22 mouse cellular contexts compared by ENCODE assay signal in genomic region chr6:60761710-60762109, GRCm38 (mm10).
DNase-seq lines count a peak whose midpoint lies in the region; ATAC-seq and TF ChIP-seq lines count a peak whose summit lies in the region.
"Had no signal": no experiment of that assay in that cellular context is flagged by ENCODE, and none has a peak within 500 bp of the region (broad histone marks: within the 10 kb centered on the region; RNA-seq: fewer than 3 reads in every experiment).

No protein-coding gene starts in this region.

- no peak overlapping the region for H3K27ac ChIP-seq in midbrain, postnatal 0 days (ENCODE audit: low read depth, low read length)
- no peak overlapping the region for H3K27ac ChIP-seq in midbrain, embryonic 15.5 days
- H3K27ac ChIP-seq in hindbrain, embryonic 13.5 days = 0 out of 2 replicates have a peak overlapping the region, but pooled peaks have one; percentile 15
- no peak overlapping the region; the same call in 1 of the 2 replicates for H3K27ac ChIP-seq in hindbrain, postnatal 0 days
- no peak overlapping the region for H3K27ac ChIP-seq in liver, embryonic 12.5 days
- H3K27ac ChIP-seq: embryonic facial prominence, embryonic 15.5 days; forebrain, embryonic 15.5 days; heart, embryonic 15.5 days had no signal

- TF ChIP-seq POLR2A in brain, embryonic 14.5 days (IDR thresholded peaks at IDR 0.05; ENCODE audit: borderline replicate concordance, extremely low read depth, insufficient read depth, insufficient read length, poor library complexity, severe bottlenecking) = no peak

- no peak for ATAC-seq in midbrain, postnatal 0 days (ENCODE audit: low FRiP score)
- ATAC-seq in midbrain, embryonic 15.5 days (replicated peaks) = no peak
- ATAC-seq in hindbrain, embryonic 13.5 days (ENCODE audit: low FRiP score) = peak; percentile 28
- ATAC-seq in hindbrain, postnatal 0 days = peak; percentile 85
- ATAC-seq in liver, embryonic 12.5 days = no peak
- ATAC-seq: activated CD4-positive, CD25-positive, alpha-beta regulatory T cell, adult 4 months; forebrain, embryonic 15.5 days; Patski had no signal

- DNase-seq in midbrain, postnatal 0 days (ENCODE audit: low spot score) = peak; percentile 74
- DNase-seq in brain, embryonic 14.5 days (ENCODE audit: low read depth) = peak; percentile 25
- DNase-seq in hindbrain, postnatal 0 days (ENCODE audit: low spot score) = peak; percentile 64
- DNase-seq in testis, postnatal 10 days (ENCODE audit: low spot score) = no peak
- DNase-seq: adrenal gland, postnatal 14 days; cerebellum, adult 18-20 months; cerebellum, adult 9-11 months; embryo, embryonic 11 days; gastrocnemius, postnatal 36 days; heart, adult 11 months; heart, postnatal 14 days had no signal

- no peak overlapping the region for H3K4me3 ChIP-seq in midbrain, postnatal 0 days (ENCODE audit: low read depth, low read length)
- no peak overlapping the region for H3K4me3 ChIP-seq in midbrain, embryonic 15.5 days
- H3K4me3 ChIP-seq in hindbrain, embryonic 13.5 days = no peak overlapping the region
- H3K4me3 ChIP-seq in hindbrain, postnatal 0 days (ENCODE audit: low read length) = no peak overlapping the region
- no peak overlapping the region for H3K4me3 ChIP-seq in liver, embryonic 12.5 days
- H3K4me3 ChIP-seq: embryonic facial prominence, embryonic 15.5 days; erythroblast, embryonic 14.5 days; forebrain, embryonic 15.5 days; heart, embryonic 15.5 days had no signal

- no peak overlapping the region for H3K4me2 ChIP-seq in midbrain, postnatal 0 days (ENCODE audit: low read depth, low read length, poor library complexity, severe bottlenecking)
- no peak overlapping the region for H3K4me2 ChIP-seq in midbrain, embryonic 15.5 days
- H3K4me2 ChIP-seq in hindbrain, embryonic 13.5 days = no peak overlapping the region
- H3K4me2 ChIP-seq in hindbrain, postnatal 0 days (ENCODE audit: low read depth, low read length) = no peak overlapping the region
- H3K4me2 ChIP-seq in liver, embryonic 12.5 days = no peak overlapping the region
- H3K4me2 ChIP-seq: embryonic facial prominence, embryonic 15.5 days; forebrain, embryonic 15.5 days; heart, embryonic 11.5 days; heart, embryonic 15.5 days had no signal

- no peaks in the 10 kb centered on the region for H3K27me3 ChIP-seq in midbrain, postnatal 0 days (ENCODE audit: insufficient read depth, low read length)
- no peaks in the 10 kb centered on the region for H3K27me3 ChIP-seq in midbrain, embryonic 15.5 days (replicated peaks)
- H3K27me3 ChIP-seq in hindbrain, embryonic 13.5 days = no peaks in the 10 kb centered on the region
- no peaks in the 10 kb centered on the region for H3K27me3 ChIP-seq in hindbrain, postnatal 0 days (ENCODE audit: insufficient read depth, low read length)
- H3K27me3 ChIP-seq in liver, embryonic 12.5 days (replicated peaks) = no peaks in the 10 kb centered on the region
- H3K27me3 ChIP-seq: CH12.LX; embryonic facial prominence, embryonic 15.5 days; forebrain, embryonic 15.5 days; heart, embryonic 15.5 days had no signal

- no peaks in the 10 kb centered on the region for H3K36me3 ChIP-seq in midbrain, postnatal 0 days (ENCODE audit: insufficient read depth, low read length)
- no peaks in the 10 kb centered on the region for H3K36me3 ChIP-seq in midbrain, embryonic 15.5 days (replicated peaks)
- no peaks in the 10 kb centered on the region for H3K36me3 ChIP-seq in hindbrain, embryonic 13.5 days
- H3K36me3 ChIP-seq in hindbrain, postnatal 0 days (ENCODE audit: insufficient read depth, low read length) = no peaks in the 10 kb centered on the region
- peaks cover 37% of the 10 kb centered on the region for H3K36me3 ChIP-seq in liver, embryonic 12.5 days
- H3K36me3 ChIP-seq: embryonic facial prominence, embryonic 15.5 days; forebrain, embryonic 15.5 days; heart, embryonic 15.5 days had no signal

- H3K9me3 ChIP-seq in midbrain, postnatal 0 days (ENCODE audit: low read length) = no peaks in the 10 kb centered on the region
- H3K9me3 ChIP-seq in midbrain, embryonic 15.5 days = no peaks in the 10 kb centered on the region
- H3K9me3 ChIP-seq in hindbrain, embryonic 13.5 days = no peaks in the 10 kb centered on the region
- H3K9me3 ChIP-seq in hindbrain, postnatal 0 days (ENCODE audit: low read length) = no peaks in the 10 kb centered on the region
- H3K9me3 ChIP-seq in liver, embryonic 12.5 days (replicated peaks) = no peaks in the 10 kb centered on the region
- H3K9me3 ChIP-seq: embryonic facial prominence, embryonic 15.5 days; forebrain, embryonic 15.5 days; heart, embryonic 15.5 days had no signal

- 79% methylated on average over 2 of the region's 2 CpGs for WGBS in midbrain, postnatal 0 days
- WGBS in midbrain, embryonic 15.5 days = 75% methylated on average over 2 of the region's 2 CpGs
- 62% methylated on average over 2 of the region's 2 CpGs for WGBS in hindbrain, embryonic 13.5 days
- WGBS in hindbrain, postnatal 0 days = 48% methylated on average over 2 of the region's 2 CpGs
- 71% methylated on average over 2 of the region's 2 CpGs for WGBS in liver, embryonic 12.5 days (ENCODE audit: insufficient replicate concordance)

- H3K4me1 ChIP-seq in midbrain, postnatal 0 days (ENCODE audit: insufficient read depth, low read length) = no peaks in the 10 kb centered on the region
- no peaks in the 10 kb centered on the region for H3K4me1 ChIP-seq in midbrain, embryonic 15.5 days
- no peaks in the 10 kb centered on the region for H3K4me1 ChIP-seq in hindbrain, embryonic 13.5 days (replicated peaks)
- no peaks in the 10 kb centered on the region for H3K4me1 ChIP-seq in hindbrain, postnatal 0 days (ENCODE audit: insufficient read depth, low read length)
- no peaks in the 10 kb centered on the region for H3K4me1 ChIP-seq in liver, embryonic 12.5 days
- H3K4me1 ChIP-seq: embryonic facial prominence, embryonic 15.5 days; forebrain, embryonic 15.5 days; heart, embryonic 15.5 days had no signal

- no peak for TF ChIP-seq CTCF in midbrain, postnatal 0 days (IDR thresholded peaks at IDR 0.05)
- TF ChIP-seq CTCF in brain, embryonic 14.5 days (IDR thresholded peaks at IDR 0.05; ENCODE audit: borderline replicate concordance, extremely low read depth, insufficient read depth, insufficient read length) = no peak
- no peak for TF ChIP-seq CTCF in hindbrain, postnatal 0 days (IDR thresholded peaks at IDR 0.05; ENCODE audit: low read depth)

- no peak overlapping the region for H3K9ac ChIP-seq in midbrain, postnatal 0 days (replicated peaks; ENCODE audit: low read length, poor library complexity, severe bottlenecking)
- H3K9ac ChIP-seq in midbrain, embryonic 15.5 days = no peak overlapping the region
- no peak overlapping the region for H3K9ac ChIP-seq in hindbrain, embryonic 13.5 days
- no peak overlapping the region for H3K9ac ChIP-seq in hindbrain, postnatal 0 days (replicated peaks; ENCODE audit: low read length)
- H3K9ac ChIP-seq in liver, embryonic 12.5 days = no peak overlapping the region
- H3K9ac ChIP-seq: embryonic facial prominence, embryonic 15.5 days; forebrain, embryonic 15.5 days; heart, embryonic 15.5 days had no signal

Comparison
In these comparisons a context has a peak if more than half of its experiments do, and no peak if none do; other contexts are left out.
1. ATAC-seq: peak in hindbrain, embryonic 13.5 days (single experiment) and hindbrain, postnatal 0 days (single experiment); none in midbrain, postnatal 0 days (single experiment), midbrain, embryonic 15.5 days (single experiment) and liver, embryonic 12.5 days (single experiment).